Mouse (Mus musculus) hindbrain, postnatal 0 days (tissue): ENCODE measurements at regions not wholly inside any gene's neighbourhood (a gene's known extent, or its start where the extent isn't known, plus 50 kb on each side); places are given as distances from the start of the nearest gene placed in this dataset.

Experiments used
- ATAC-seq: fragments of 200-750 bp; cut with Nextera tagmentation; 2 replicates; pipeline ENCODE4 v1.8.0; 2017; ENCODE audit warnings: mild to moderate bottlenecking, moderate TSS enrichment, moderate library complexity
- DNase-seq: peaks from one replicate; pipeline ENCODE4 v3.0.0-alpha.2; 2015; ENCODE audit warnings: low spot score
- H3K27ac ChIP-seq: fragments of 300-500 bp; sonication (generic); 2 replicates; pipeline ENCODE4 v1.5.1; 2014; ENCODE audit warnings: mild to moderate bottlenecking
- H3K27me3 ChIP-seq: fragments of 300-500 bp; sonication (generic); 2 replicates; pipeline ENCODE4 v1.6.1; 2014; ENCODE audit warnings: low read length, mixed read lengths; ENCODE audit not compliant: insufficient read depth
- H3K36me3 ChIP-seq: fragments of 300-500 bp; sonication (generic); 2 replicates; pipeline ENCODE4 v1.6.1; 2014; ENCODE audit warnings: low read length, mixed read lengths; ENCODE audit not compliant: insufficient read depth
- H3K4me1 ChIP-seq: fragments of 300-500 bp; sonication (generic); 2 replicates; pipeline ENCODE4 v1.6.1; 2014; ENCODE audit warnings: antibody characterized with exemption, low read length, mixed read lengths; ENCODE audit not compliant: insufficient read depth
- H3K4me2 ChIP-seq: fragments of 300-500 bp; sonication (generic); 2 replicates; pipeline ENCODE4 v1.6.1; 2014; ENCODE audit warnings: low read depth, mild to moderate bottlenecking, low read length, moderate library complexity, mixed read lengths
- H3K4me3 ChIP-seq: fragments of 300-500 bp; sonication (generic); 2 replicates; pipeline ENCODE4 v1.5.1; 2014; ENCODE audit warnings: low read length
- H3K9ac ChIP-seq: fragments of 300-500 bp; sonication (generic); replicated peaks from 2 replicates; pipeline ENCODE4 v1.6.1; 2014; ENCODE audit warnings: mild to moderate bottlenecking, low read length, moderate library complexity, mixed read lengths
- H3K9me3 ChIP-seq: fragments of 300-500 bp; sonication (generic); 2 replicates; pipeline ENCODE4 v1.6.1; 2016; ENCODE audit warnings: low read length, mixed read lengths
- CTCF ChIP-seq: IDR thresholded peaks from 2 replicates; pipeline ENCODE4 v1.5.1; 2016; ENCODE audit warnings: antibody characterized with exemption, control low read depth, low read depth
- WGBS: fragments of 180-500 bp; shearing (Covaris S2); extraction: QIAGEN DNeasy Blood & Tissue Kit; methylation state at CpG from one replicate; pipeline ENCODE4 v1.1.7; 2014; 5-methylcytosine and 5-hydroxymethylcytosine counted together

DNA sequence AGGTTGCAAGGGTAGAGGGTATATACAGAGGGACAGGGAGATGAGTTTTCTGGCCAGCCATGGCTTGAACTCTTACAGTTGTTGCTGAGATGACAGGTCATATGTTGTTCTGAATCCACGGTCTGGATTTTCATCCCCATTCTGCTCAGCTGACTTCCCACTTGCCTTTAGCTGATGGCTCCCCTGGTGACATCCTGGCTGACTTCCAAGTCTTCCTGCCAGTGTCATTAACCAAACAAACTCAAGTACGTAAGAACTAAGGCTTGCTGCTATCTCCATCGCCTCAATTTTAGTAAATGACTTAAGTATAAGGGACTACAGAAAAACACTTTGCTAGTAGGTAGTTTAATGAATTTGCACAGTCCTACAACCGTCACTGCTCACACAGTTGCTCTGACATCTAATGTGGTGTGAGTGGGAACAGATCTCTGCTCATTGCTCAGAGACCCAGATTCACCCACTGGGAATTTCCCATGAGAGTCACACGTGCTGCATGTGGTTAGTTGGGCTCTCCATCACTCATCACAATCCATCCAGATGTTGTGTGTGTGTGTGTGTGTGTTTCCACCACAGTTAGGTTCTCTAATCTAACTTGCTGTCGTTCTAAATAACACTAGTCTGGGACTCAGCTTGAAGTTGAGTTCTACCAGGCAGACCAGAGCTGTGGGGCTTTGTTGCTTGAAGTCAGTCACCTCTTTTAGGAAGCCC is 214.9 kb downstream of the Rybp start:
- 35% methylated on average over 6 of the region's 6 CpGs for WGBS
- Histone ChIP-seq H3K9me3 (no peaks in the 10 kb centered on the region), H3K4me3 (no peak overlapping the region), H3K27ac (no peak overlapping the region), H3K36me3 (no peaks in the 10 kb centered on the region), H3K4me1 (0 out of 2 replicates have a peak, but pooled peaks cover 3% of the 10 kb centered on the region), H3K27me3 (peaks cover 6% of the 10 kb centered on the region; the same call in 1 of the 2 replicates), H3K9ac (no peak overlapping the region), H3K4me2 (no peak overlapping the region)
- ATAC-seq (no peak), DNase-seq (peak; percentile 61)
- no peak for TF ChIP-seq CTCF

DNA sequence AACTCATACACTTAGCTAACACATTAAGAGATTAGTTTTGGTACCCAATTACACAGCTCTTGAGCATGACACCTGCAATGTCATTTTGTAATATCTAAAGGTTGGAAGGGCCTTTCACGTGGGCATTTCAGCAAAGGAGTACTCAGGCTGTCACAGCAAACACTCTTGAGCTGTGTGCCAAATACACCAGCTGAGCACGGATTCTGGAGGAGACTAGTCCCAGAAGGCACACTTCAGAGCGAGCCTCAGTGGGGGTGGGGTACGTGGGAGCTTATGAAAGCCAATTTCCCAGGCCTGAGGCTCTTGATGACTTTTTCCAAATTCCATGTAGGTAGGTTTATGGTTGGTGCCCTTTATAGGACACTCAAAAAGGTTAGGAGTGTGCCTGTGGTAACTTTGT is 218.1 kb downstream of the Rybp start:
- no peak overlapping the region for H3K27ac ChIP-seq
- WGBS = 47% methylated on average over 4 of the region's 4 CpGs
- no peak for ATAC-seq
- H3K9ac ChIP-seq = no peak overlapping the region
- 0 out of 2 replicates have a peak, but pooled peaks cover 3% of the 10 kb centered on the region for H3K4me1 ChIP-seq
- TF ChIP-seq CTCF = no peak
- no peak overlapping the region for H3K4me3 ChIP-seq
- no peak for DNase-seq
- no peaks in the 10 kb centered on the region for H3K9me3 ChIP-seq
- no peak overlapping the region for H3K4me2 ChIP-seq
- H3K36me3 ChIP-seq = no peaks in the 10 kb centered on the region
- peaks cover 6% of the 10 kb centered on the region; the same call in 1 of the 2 replicates for H3K27me3 ChIP-seq

GRCm38 (mm10) chr6:100067273-100067672 is 220.0 kb downstream of the Rybp start:
- no peaks in the 10 kb centered on the region for H3K9me3 ChIP-seq
- DNase-seq = no peak
- H3K9ac ChIP-seq = no peak overlapping the region
- no peak for TF ChIP-seq CTCF
- 83% methylated on average over 4 of the region's 4 CpGs for WGBS
- no peaks in the 10 kb centered on the region for H3K36me3 ChIP-seq
- H3K4me3 ChIP-seq = no peak overlapping the region
- H3K4me1 ChIP-seq = no peaks in the 10 kb centered on the region
- no peak overlapping the region for H3K27ac ChIP-seq
- H3K27me3 ChIP-seq = peaks cover 6% of the 10 kb centered on the region; the same call in 1 of the 2 replicates
- no peak for ATAC-seq
- no peak overlapping the region for H3K4me2 ChIP-seq

- no peak overlapping the region for H3K9ac ChIP-seq
- 88% methylated on average over 3 of the region's 3 CpGs for WGBS
- no peaks in the 10 kb centered on the region for H3K9me3 ChIP-seq
- H3K36me3 ChIP-seq = no peaks in the 10 kb centered on the region
- H3K4me1 ChIP-seq = no peaks in the 10 kb centered on the region
- TF ChIP-seq CTCF = no peak
- ATAC-seq (no peak), DNase-seq (no peak)
- no peak overlapping the region for H3K4me3 ChIP-seq
- no peak overlapping the region for H3K27ac ChIP-seq
- no peak overlapping the region for H3K4me2 ChIP-seq
- H3K27me3 ChIP-seq = peaks cover 6% of the 10 kb centered on the region; the same call in 1 of the 2 replicates
Observed at GRCm38 (mm10) chr6:100065586-100065985, 221.7 kb downstream of the Rybp start.

- H3K4me2 ChIP-seq = no peak overlapping the region
- H3K9me3 ChIP-seq = no peaks in the 10 kb centered on the region
- no peak for TF ChIP-seq CTCF
- no peak for DNase-seq
- ATAC-seq = no peak
- no peak overlapping the region for H3K4me3 ChIP-seq
- H3K27ac ChIP-seq = no peak overlapping the region
- H3K27me3 ChIP-seq = peaks cover 4% of the 10 kb centered on the region; the same call in 1 of the 2 replicates
- H3K4me1 ChIP-seq = peaks cover 10% of the 10 kb centered on the region; the same call in 1 of the 2 replicates
- WGBS = 91% methylated on average over 8 of the region's 8 CpGs
- H3K9ac ChIP-seq = no peak overlapping the region
- H3K36me3 ChIP-seq = no peaks in the 10 kb centered on the region
Observed at GRCm38 (mm10) chr6:100062961-100063360, 224.3 kb downstream of the Rybp start.

DNA sequence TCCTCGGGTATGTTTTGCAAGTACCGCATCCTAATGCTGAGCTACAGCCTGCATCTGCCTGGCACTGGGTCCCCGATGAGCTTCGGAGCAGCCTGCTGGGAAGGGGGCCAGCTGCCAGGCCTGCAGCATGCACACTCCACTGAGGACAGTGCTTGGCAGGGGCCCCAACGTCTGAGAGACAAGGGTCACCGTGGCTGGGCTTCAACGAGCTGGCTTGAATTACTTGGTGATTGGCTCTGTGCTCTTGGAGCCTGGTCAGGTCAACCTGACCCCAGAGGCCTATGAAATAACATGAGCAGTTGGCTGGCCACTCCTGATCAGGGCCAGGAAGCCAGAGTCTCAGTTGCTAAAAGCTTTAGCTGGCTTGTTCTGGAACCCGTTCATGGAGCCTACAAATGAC is 227.5 kb downstream of the Rybp start:
- DNase-seq = peak; percentile 89
- Histone ChIP-seq H3K27me3 (peaks cover 6% of the 10 kb centered on the region; the same call in 1 of the 2 replicates), H3K9ac (no peak overlapping the region), H3K36me3 (no peaks in the 10 kb centered on the region), H3K4me2 (no peak overlapping the region), H3K4me1 (peaks cover 10% of the 10 kb centered on the region; the same call in 1 of the 2 replicates), H3K27ac (no peak overlapping the region), H3K9me3 (no peaks in the 10 kb centered on the region), H3K4me3 (no peak overlapping the region)
- peak; percentile 92 for ATAC-seq
- TF ChIP-seq CTCF = no peak
- 26% methylated on average over 8 of the region's 8 CpGs for WGBS

DNA sequence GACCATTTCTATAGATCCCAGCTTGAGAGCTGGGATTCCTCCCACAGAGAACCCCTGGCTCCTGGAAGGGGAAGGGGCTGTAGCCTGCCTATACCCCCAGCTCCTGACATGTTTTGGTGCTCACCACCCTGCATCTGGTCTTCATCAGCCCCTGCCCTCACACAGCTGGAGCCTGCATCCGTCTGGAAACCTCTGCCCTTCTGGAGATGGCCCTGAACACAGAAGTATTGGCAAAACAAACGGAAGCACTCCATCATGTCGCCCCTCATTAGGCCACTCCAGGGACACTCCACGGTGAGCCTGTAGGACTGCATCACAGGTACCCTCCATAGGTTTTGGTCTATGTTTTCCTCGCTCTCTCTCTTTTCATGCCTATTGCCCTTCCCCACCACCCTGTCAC is 231.3 kb downstream of the Rybp start:
- ATAC-seq (no peak), DNase-seq (no peak)
- no peak overlapping the region for H3K4me2 ChIP-seq
- H3K27me3 ChIP-seq = peaks cover 35% of the 10 kb centered on the region
- H3K9ac ChIP-seq = no peak overlapping the region
- peaks cover 10% of the 10 kb centered on the region; the same call in 1 of the 2 replicates for H3K4me1 ChIP-seq
- TF ChIP-seq CTCF = no peak
- no peaks in the 10 kb centered on the region for H3K9me3 ChIP-seq
- H3K36me3 ChIP-seq = no peaks in the 10 kb centered on the region
- WGBS = 75% methylated on average over 5 of the region's 5 CpGs
- H3K4me3 ChIP-seq = no peak overlapping the region
- H3K27ac ChIP-seq = no peak overlapping the region
